Mouse (Mus musculus) 3134 (cell line): ENCODE data around the gene Ier2.
A peak's percentile ranks its signal among the peaks of the same experiment; 100 is the strongest.

Source experiments
- DNase-seq: peaks from one replicate; pipeline ENCODE4 v3.0.0-alpha.2; 2011; ENCODE audit warnings: low spot score; ENCODE audit not compliant: insufficient read length; ENCODE audit errors: extremely low read depth

Gene Ier2

GRCm38 (mm10) chr8:84664566-84665384 lies 2.1 kb upstream of the Ier2 start:
- peak; percentile 78 for DNase-seq

DNA sequence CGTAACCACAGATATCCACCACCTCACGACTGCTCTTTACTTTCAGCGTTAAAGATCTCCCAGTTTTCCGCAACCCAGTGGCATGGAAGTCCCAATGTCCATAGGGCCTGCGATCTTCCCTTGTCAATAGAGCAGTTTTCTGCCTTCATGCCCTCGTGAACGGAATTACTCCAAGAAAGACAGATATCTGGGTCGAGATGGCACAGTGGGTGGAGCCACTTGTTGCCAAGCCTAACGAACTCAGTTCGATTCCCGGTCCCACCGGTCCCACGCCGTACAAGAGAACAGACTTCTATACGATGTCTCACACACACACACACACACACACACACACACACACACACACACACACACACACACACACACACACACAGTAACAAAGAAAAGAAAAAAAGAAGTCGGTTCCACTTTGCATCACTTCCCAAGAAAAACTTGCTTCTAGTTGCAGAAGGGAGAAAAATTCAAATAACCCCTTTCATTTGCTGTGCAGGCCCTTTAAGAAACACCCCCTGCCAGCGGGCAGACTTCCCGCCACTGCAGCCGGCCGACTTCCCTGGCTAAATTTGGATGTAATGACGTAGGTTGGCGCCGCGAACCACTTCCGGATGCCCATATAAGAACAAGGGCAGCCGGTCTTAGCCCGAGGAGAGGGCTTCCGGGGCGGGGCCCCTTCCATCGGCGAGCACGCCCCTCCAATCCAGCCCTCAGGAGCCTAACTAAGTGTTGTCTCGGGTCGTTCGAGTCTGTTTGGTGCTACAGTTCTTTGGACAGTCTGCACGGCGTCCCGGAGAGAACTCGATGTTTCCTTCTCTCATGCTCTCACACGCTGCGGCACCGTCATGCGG lies 1.1 kb upstream of the Ier2 start:
- DNase-seq: peak; percentile 96

DNA sequence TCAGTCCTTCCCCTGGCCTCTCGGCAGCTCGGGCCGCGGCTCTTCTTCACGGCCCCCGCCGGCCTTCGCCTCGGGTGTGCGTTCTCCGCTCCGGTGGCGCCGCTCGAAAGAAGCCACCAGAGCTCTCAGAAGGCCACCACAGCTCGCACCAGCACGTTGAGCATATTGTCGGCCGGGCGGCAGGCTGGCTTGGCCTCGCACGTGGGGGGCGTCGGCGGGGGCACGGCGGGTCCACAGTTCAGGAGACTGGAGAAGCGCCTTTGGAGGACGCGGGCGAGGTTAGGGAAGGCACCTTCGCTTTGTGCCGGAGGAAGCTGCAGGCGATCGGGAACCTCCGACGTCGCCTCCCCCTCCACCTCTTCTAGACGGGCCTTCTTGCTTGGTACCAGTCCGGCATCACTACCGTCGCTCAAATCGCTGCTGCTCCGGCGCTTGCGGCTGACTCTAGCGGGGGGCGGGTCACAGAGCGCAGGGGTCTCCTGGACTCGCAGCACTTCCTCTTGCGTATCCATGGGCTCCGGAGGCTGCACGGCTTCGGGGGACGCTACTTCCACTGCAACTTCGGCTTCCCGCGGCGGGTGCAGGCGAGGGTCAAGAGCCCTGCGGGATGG lies 586 bp downstream of the Ier2 start:
- DNase-seq: no peak

DNA sequence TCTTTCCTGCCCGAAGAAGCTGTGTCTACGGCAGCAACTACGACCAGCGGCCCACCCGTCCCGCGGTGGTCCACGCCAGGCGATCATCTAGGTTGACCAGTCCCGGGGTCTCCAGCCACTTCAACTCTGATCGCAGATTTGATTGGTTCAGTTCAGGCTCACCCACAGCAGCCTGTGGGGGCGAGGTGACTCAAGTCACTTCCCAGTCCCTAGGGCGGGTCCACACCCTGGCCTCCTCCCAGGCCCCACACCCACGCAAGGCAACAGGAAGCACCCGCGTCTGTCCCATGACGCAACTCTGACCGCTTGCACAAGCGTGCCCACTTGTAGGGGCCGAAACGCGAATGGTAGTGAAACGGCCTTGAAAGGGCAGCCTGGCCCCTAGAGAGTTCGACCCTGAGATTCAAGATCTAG lies 1.2 kb downstream of the Ier2 start:
- peak; percentile 91 for DNase-seq

GRCm38 (mm10) chr8:84660819-84661457 lies 1.7 kb downstream of the Ier2 start:
- DNase-seq: no peak

GRCm38 (mm10) chr8:84659936-84660818 lies 2.5 kb downstream of the Ier2 start:
- peak; percentile 64 for DNase-seq

- DNase-seq: no peak
Observed at GRCm38 (mm10) chr8:84658951-84659350, 3.7 kb downstream of the Ier2 start.

DNA sequence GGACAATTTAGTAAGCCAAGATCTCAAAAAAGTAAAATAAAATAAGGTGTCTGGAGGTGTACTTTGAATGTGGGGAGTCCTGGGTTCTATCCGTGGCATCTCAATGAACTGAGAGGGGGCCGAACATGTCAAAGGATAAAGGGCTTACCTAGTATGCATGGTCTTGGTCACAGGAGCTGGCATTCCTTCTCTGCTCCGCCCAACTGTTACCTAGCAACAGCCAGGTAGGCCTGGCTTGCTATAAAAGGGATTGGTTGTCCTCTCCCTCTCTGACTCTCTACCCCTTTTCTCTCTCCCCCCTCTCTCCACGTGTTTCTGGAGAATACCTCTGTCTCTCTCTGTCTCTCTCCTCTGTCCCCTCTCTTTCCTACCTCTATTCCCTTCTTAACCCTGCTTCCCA lies 5.0 kb downstream of the Ier2 start:
- no peak for DNase-seq

GRCm38 (mm10) chr8:84657203-84657602 lies 5.4 kb downstream of the Ier2 start:
- no peak for DNase-seq

- peak; percentile 85 for DNase-seq
Observed at GRCm38 (mm10) chr8:84656641-84657126, 6.0 kb downstream of the Ier2 start.

DNA sequence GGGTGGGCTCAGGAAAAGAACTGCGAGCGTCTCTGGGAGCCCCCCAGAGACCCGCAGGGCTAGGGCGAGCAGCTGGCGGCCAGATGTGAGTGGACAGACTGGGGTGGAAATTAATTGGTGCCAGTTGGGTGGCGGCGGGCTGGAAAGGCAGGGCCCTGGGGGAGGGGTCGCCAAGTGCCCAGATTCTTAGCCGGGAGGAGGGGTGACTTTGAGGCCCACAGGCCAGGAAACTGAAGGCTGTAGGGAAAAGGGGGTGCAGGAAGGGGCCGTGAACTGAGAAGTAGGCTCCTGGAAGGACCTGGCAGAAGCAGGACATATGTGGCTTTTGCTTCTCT lies 6.5 kb downstream of the Ier2 start:
- DNase-seq: no peak

- no peak for DNase-seq
Observed at GRCm38 (mm10) chr8:84655336-84656190, 7.1 kb downstream of the Ier2 start.

DNA sequence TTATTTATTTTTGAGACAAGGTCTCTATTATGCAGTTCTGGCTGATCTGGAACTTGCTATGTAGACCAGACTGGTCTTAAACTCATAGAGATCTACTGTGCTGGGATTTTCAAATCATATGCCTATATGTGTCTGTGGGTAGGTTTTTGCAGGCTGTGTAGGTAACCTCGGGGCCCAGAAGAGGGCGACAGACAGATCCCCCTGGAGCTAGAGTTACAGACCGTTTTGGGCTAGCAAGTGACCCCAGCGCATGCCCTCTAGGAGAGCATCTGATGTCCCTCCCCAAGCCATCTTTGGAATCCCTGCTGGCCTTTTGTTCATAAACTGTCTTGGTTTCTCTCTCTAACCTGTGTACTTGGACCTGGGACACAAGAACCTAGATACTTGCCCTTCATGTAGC lies 8.1 kb downstream of the Ier2 start:
- no peak for DNase-seq

DNA sequence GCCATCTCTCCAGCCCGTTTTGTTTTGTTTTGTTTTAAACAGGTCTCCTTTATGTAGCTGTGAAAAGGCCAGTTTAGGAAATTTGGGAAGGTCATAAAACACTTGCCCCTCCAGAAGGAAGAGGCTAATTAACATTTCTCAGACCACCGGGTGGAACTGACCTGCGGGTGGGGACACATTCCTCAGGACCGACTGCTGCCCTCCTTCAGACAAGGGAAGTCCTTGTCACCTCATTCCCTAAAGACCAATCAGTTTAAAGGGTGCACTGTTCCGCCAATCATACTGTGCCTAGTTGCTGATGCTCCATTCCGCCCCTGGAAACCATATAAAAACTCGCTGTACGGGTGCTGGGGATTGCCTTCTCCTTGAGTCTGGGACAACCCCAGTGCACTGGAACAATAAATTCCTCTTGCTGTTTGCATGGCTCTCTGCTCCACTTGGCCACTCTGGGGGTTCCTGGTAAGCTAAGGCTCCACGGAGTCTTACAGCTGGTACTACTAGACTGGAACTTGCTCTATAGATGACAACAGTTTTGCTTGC lies 9.5 kb downstream of the Ier2 start:
- no peak for DNase-seq

- no peak for DNase-seq
Observed at GRCm38 (mm10) chr8:84650213-84650612, 12.4 kb downstream of the Ier2 start.

- no peak for DNase-seq
Observed at GRCm38 (mm10) chr8:84647461-84647901, 15.2 kb downstream of the Ier2 start.

- no peak for DNase-seq
Observed at GRCm38 (mm10) chr8:84646800-84647199, 15.9 kb downstream of the Ier2 start.

GRCm38 (mm10) chr8:84643019-84643418 lies 19.6 kb downstream of the Ier2 start:
- DNase-seq: no peak
